ENCODE assay signal across 12 mouse cellular contexts in genomic region chr13:48594031-48594430, GRCm38 (mm10). TPM values are rescaled to one million over a fixed set of nuclear protein-coding genes. Genes with fewer than 3 reads are reported as not detected.
DNase-seq lines count a peak whose midpoint lies in the region; ATAC-seq lines count a peak whose summit lies in the region.
"Had no signal": no experiment of that assay in that cellular context is flagged by ENCODE, and none has a peak within 500 bp of the region (broad histone marks: within the 10 kb centered on the region; RNA-seq: fewer than 3 reads in every experiment).

No protein-coding gene starts in this region.

- H3K4me1 ChIP-seq in embryonic facial prominence, embryonic 11.5 days (ENCODE audit: control insufficient read depth, insufficient read depth, low read length), result no peaks in the 10 kb centered on the region
- peaks cover 23% of the 10 kb centered on the region for H3K4me1 ChIP-seq in hindbrain, embryonic 14.5 days (replicated peaks; ENCODE audit: control insufficient read depth, insufficient read depth, low read length)
- H3K4me1 ChIP-seq in midbrain, embryonic 11.5 days (ENCODE audit: control insufficient read depth, insufficient read depth, low read length), result peaks cover 20% of the 10 kb centered on the region

- no peaks in the 10 kb centered on the region for H3K9me3 ChIP-seq in embryonic facial prominence, embryonic 11.5 days (replicated peaks; ENCODE audit: control insufficient read depth, low read length)
- no peaks in the 10 kb centered on the region for H3K9me3 ChIP-seq in hindbrain, embryonic 14.5 days (ENCODE audit: control insufficient read depth, low read length)
- no peaks in the 10 kb centered on the region for H3K9me3 ChIP-seq in midbrain, embryonic 11.5 days (ENCODE audit: control insufficient read depth, low read length)

- H3K9ac ChIP-seq in embryonic facial prominence, embryonic 11.5 days (replicated peaks; ENCODE audit: low read length), result no peak overlapping the region
- H3K9ac ChIP-seq in hindbrain, embryonic 14.5 days, result no peak overlapping the region
- H3K9ac ChIP-seq in midbrain, embryonic 11.5 days (ENCODE audit: low read length), result peak overlapping the region; percentile 47

- no peak for ATAC-seq in embryonic facial prominence, embryonic 11.5 days (replicated peaks; ENCODE audit: insufficient number of reproducible peaks, low FRiP score, low TSS enrichment, low read depth)
- no peak for ATAC-seq in hindbrain, embryonic 14.5 days (ENCODE audit: low FRiP score)
- ATAC-seq in midbrain, embryonic 11.5 days (ENCODE audit: low FRiP score), result 0 out of 2 replicates have a peak, but pooled peaks have one; percentile 40
- no peak for ATAC-seq in megakaryocyte, adult 5-6 weeks (ENCODE audit: poor library complexity, severe bottlenecking)

- DNase-seq in embryo, embryonic 10.5 days (ENCODE audit: low spot score), result peak; percentile 46
- no peak for DNase-seq in embryo, embryonic 10 days (ENCODE audit: low spot score)
- peak; percentile 31 for DNase-seq in embryonic facial prominence, embryonic 11.5 days (ENCODE audit: low spot score)
- no peak for DNase-seq in hindbrain, embryonic 14.5 days (ENCODE audit: low spot score)
- DNase-seq in midbrain, embryonic 11.5 days (ENCODE audit: low spot score, missing footprints), result peak; percentile 93
- no peak for DNase-seq in MN1 (ENCODE audit: low spot score)
- no peak for DNase-seq in cerebellum, adult 9-11 months
- DNase-seq: adrenal gland, adult 8-10 months; cerebellum, postnatal 14 days; gastrocnemius, postnatal 25 days; heart, postnatal 14 days had no signal

- H3K4me3 ChIP-seq in embryonic facial prominence, embryonic 11.5 days (ENCODE audit: low read depth, low read length), result no peak overlapping the region
- no peak overlapping the region for H3K4me3 ChIP-seq in hindbrain, embryonic 14.5 days (replicated peaks; ENCODE audit: low read length)
- peak overlapping the region; percentile 4; the same call in 1 of the 2 replicates for H3K4me3 ChIP-seq in midbrain, embryonic 11.5 days (ENCODE audit: low read depth, low read length)

- H3K27me3 ChIP-seq in embryonic facial prominence, embryonic 11.5 days (ENCODE audit: control insufficient read depth, insufficient read depth, low read length), result no peaks in the 10 kb centered on the region
- H3K27me3 ChIP-seq in hindbrain, embryonic 14.5 days (ENCODE audit: control insufficient read depth, insufficient read depth, low read length), result no peaks in the 10 kb centered on the region
- H3K27me3 ChIP-seq in midbrain, embryonic 11.5 days (ENCODE audit: control insufficient read depth, insufficient read depth, low read length), result no peaks in the 10 kb centered on the region

- WGBS in embryonic facial prominence, embryonic 11.5 days, result 64% methylated on average over 10 of the region's 10 CpGs
- WGBS in hindbrain, embryonic 14.5 days, result 21% methylated on average over 10 of the region's 10 CpGs
- WGBS in midbrain, embryonic 11.5 days, result 27% methylated on average over 10 of the region's 10 CpGs

- H3K36me3 ChIP-seq in embryonic facial prominence, embryonic 11.5 days (replicated peaks; ENCODE audit: control insufficient read depth, insufficient read depth, low read depth, low read length), result no peaks in the 10 kb centered on the region
- peaks cover 44% of the 10 kb centered on the region for H3K36me3 ChIP-seq in hindbrain, embryonic 14.5 days (replicated peaks; ENCODE audit: control insufficient read depth, insufficient read depth)
- no peaks in the 10 kb centered on the region for H3K36me3 ChIP-seq in midbrain, embryonic 11.5 days (ENCODE audit: control insufficient read depth, insufficient read depth, low read length)

- H3K4me2 ChIP-seq in embryonic facial prominence, embryonic 11.5 days (ENCODE audit: low read depth, low read length), result no peak overlapping the region
- 0 out of 2 replicates have a peak overlapping the region, but pooled peaks have one; percentile 4 for H3K4me2 ChIP-seq in hindbrain, embryonic 14.5 days (replicated peaks)
- H3K4me2 ChIP-seq in midbrain, embryonic 11.5 days, result peak overlapping the region; percentile 26

- H3K27ac ChIP-seq in embryonic facial prominence, embryonic 11.5 days (replicated peaks; ENCODE audit: low read depth, low read length), result no peak overlapping the region
- peak overlapping the region; percentile 65 for H3K27ac ChIP-seq in hindbrain, embryonic 14.5 days
- peak overlapping the region; percentile 86 for H3K27ac ChIP-seq in midbrain, embryonic 11.5 days (ENCODE audit: low read depth, low read length)

RNA-seq across cellular contexts. Expression of gene Ptpdc1, which starts 31.4 kb away (rescaled TPM):
- polyA plus RNA-seq in embryonic facial prominence, embryonic 11.5 days (2014; fragmentation: Nextera tagmentation; extraction: Ambion mirVana), result 16.3 and 16.9 TPM in 2 replicates
- polyA plus RNA-seq in hindbrain, embryonic 14.5 days (2014; fragmentation: Nextera tagmentation; extraction: Ambion mirVana), result 21.6 and 21.7 TPM in 2 replicates
- polyA plus RNA-seq in midbrain, embryonic 11.5 days (2014; fragmentation: Nextera tagmentation; extraction: Ambion mirVana), result 17.2 and 17.8 TPM in 2 replicates
- 1.6 and 1.9 TPM in 2 replicates for total RNA-seq in megakaryocyte, adult 5-6 weeks (2015)
- total RNA-seq in megakaryocyte, adult 5-6 weeks (2017), result 1.1 and 1.8 TPM in 2 replicates

Comparison
In these comparisons a context has a peak if more than half of its experiments do, and no peak if none do; other contexts are left out.
1. DNase-seq: peak in embryo, embryonic 10.5 days (single experiment), embryonic facial prominence, embryonic 11.5 days (single experiment) and midbrain, embryonic 11.5 days (single experiment); none in embryo, embryonic 10 days (single experiment), hindbrain, embryonic 14.5 days (single experiment), MN1 (single experiment) and cerebellum, adult 9-11 months (single experiment).